ENCODE assay signal across 8 mouse cellular contexts in genomic region chr5:45278571-45278970, GRCm38 (mm10).
DNase-seq lines count a peak whose midpoint lies in the region; ATAC-seq and TF ChIP-seq lines count a peak whose summit lies in the region.

No protein-coding gene starts in this region.

- peak overlapping the region; percentile 61 for H3K4me2 ChIP-seq in lung, embryonic 14.5 days

- H3K4me1 ChIP-seq in hindbrain, embryonic 10.5 days (replicated peaks) = peaks cover 28% of the 10 kb centered on the region
- peaks cover 6% of the 10 kb centered on the region; the same call in 1 of the 2 replicates for H3K4me1 ChIP-seq in lung, embryonic 14.5 days (ENCODE audit: insufficient read depth)

- H3K4me3 ChIP-seq in hindbrain, embryonic 10.5 days = peak overlapping the region; percentile 49
- H3K4me3 ChIP-seq in lung, embryonic 14.5 days (ENCODE audit: low read depth, low read length) = peak overlapping the region; percentile 28

- H3K27ac ChIP-seq in hindbrain, embryonic 10.5 days = peak overlapping the region; percentile 83
- no peak overlapping the region for H3K27ac ChIP-seq in lung, embryonic 14.5 days (ENCODE audit: low read depth)

- H3K27me3 ChIP-seq in hindbrain, embryonic 10.5 days (ENCODE audit: insufficient read depth, poor library complexity, severe bottlenecking) = no peaks in the 10 kb centered on the region
- H3K27me3 ChIP-seq in lung, embryonic 14.5 days (ENCODE audit: insufficient read depth, low read length) = no peaks in the 10 kb centered on the region

- WGBS in hindbrain, embryonic 10.5 days = 2% methylated on average over 9 of the region's 9 CpGs
- WGBS in lung, embryonic 14.5 days = 2% methylated on average over 9 of the region's 9 CpGs

- H3K9me3 ChIP-seq in hindbrain, embryonic 10.5 days = no peaks in the 10 kb centered on the region
- H3K9me3 ChIP-seq in lung, embryonic 14.5 days (ENCODE audit: low read depth, low read length) = no peaks in the 10 kb centered on the region

- H3K9ac ChIP-seq in lung, embryonic 14.5 days = no peak overlapping the region

- peak; percentile 79 for ATAC-seq in lung, embryonic 14.5 days (ENCODE audit: insufficient read depth)

- peak; percentile 89 for TF ChIP-seq CTCF in lung, embryonic 14.5 days (IDR thresholded peaks at IDR 0.05; ENCODE audit: low read depth)

- H3K36me3 ChIP-seq in hindbrain, embryonic 10.5 days = no peaks in the 10 kb centered on the region
- no peaks in the 10 kb centered on the region for H3K36me3 ChIP-seq in lung, embryonic 14.5 days (ENCODE audit: insufficient read depth)

- DNase-seq in R1 (ENCODE audit: low read depth, low spot score) = peak; percentile 64
- DNase-seq in cerebellum, adult 9-11 months = peak; percentile 11
- DNase-seq in frontal cortex, postnatal 10 days (ENCODE audit: low spot score in 2 of 2) = peak; percentile 65 to 83
- DNase-seq in hindbrain, embryonic 10.5 days (ENCODE audit: low spot score) = peak; percentile 83
- peak; percentile 84 for DNase-seq in layer of hippocampus, adult 9-10 months (ENCODE audit: low spot score)
- DNase-seq in lung, embryonic 14.5 days = peak; percentile 98
- peak; percentile 38 for DNase-seq in retina, adult 2 months (ENCODE audit: low read depth, low spot score)
- DNase-seq in B cell, adult 2 months = no peak

Comparison
In these comparisons a context has a peak if more than half of its experiments do, and no peak if none do; other contexts are left out.
1. DNase-seq: peak in R1 (single experiment), cerebellum, adult 9-11 months (single experiment), frontal cortex, postnatal 10 days (2 of 2), hindbrain, embryonic 10.5 days (single experiment), layer of hippocampus, adult 9-10 months (single experiment), lung, embryonic 14.5 days (single experiment) and retina, adult 2 months (single experiment); none in B cell, adult 2 months (0 of 2).